Mouse (Mus musculus) C2C12 (cell line): ENCODE data around the gene Pxmp4. TPM values are rescaled to one million over a fixed set of nuclear protein-coding genes. Genes with fewer than 3 reads are reported as not detected.

Experiments
- H3K27me3 ChIP-seq: one replicate; pipeline ENCODE4 v1.6.1; 2011; ENCODE audit not compliant: control insufficient read depth, insufficient read depth, insufficient read length
- H3K36me3 ChIP-seq: one replicate; pipeline ENCODE4 v1.6.1; 2011; ENCODE audit not compliant: control insufficient read depth, insufficient read depth
- H3K4me3 ChIP-seq: one replicate; pipeline ENCODE4 v1.5.1; 2011; ENCODE audit warnings: mild to moderate bottlenecking, control low read depth; ENCODE audit not compliant: poor library complexity, insufficient read depth, severe bottlenecking
- H3K79me2 ChIP-seq: one replicate; pipeline ENCODE4 v1.6.1; 2011; ENCODE audit not compliant: control insufficient read depth, insufficient read depth
- H3K79me3 ChIP-seq: one replicate; pipeline ENCODE4 v1.6.1; 2011; ENCODE audit warnings: low read depth, control low read depth
- H3ac ChIP-seq: one replicate; pipeline ENCODE3; 2011; ENCODE audit warnings: low read depth; ENCODE audit not compliant: control insufficient read depth, insufficient read length
- CEBPB ChIP-seq: IDR thresholded peaks from one replicate; pipeline ENCODE4 v1.6.1; 2011; ENCODE audit warnings: low read depth, mild to moderate bottlenecking, control low read depth, moderate library complexity
- CTCF ChIP-seq: IDR thresholded peaks from one replicate; pipeline ENCODE4 v1.5.1; 2011; ENCODE audit not compliant: control insufficient read depth, insufficient read depth, insufficient read length
- FOSL1 ChIP-seq: IDR thresholded peaks from one replicate; pipeline ENCODE4 v1.8.0; 2011; ENCODE audit warnings: mild to moderate bottlenecking, low read length; ENCODE audit not compliant: poor library complexity, insufficient read depth, severe bottlenecking
- MAX ChIP-seq: IDR thresholded peaks from one replicate; pipeline ENCODE4 v1.6.1; 2011; ENCODE audit warnings: mild to moderate bottlenecking, control low read depth
- MYOD1 ChIP-seq: IDR thresholded peaks from one replicate; pipeline ENCODE4 v1.6.1; 2011; ENCODE audit warnings: low read depth; ENCODE audit not compliant: control insufficient read depth, insufficient read length
- MYOG ChIP-seq: IDR thresholded peaks from one replicate; pipeline ENCODE4 v1.6.1; 2011; ENCODE audit not compliant: control insufficient read depth, insufficient read length; ENCODE audit errors: extremely low read depth
- USF1 ChIP-seq: IDR thresholded peaks from one replicate; pipeline ENCODE4 v1.6.1; 2011; ENCODE audit warnings: low read depth, mild to moderate bottlenecking, control low read depth, moderate library complexity
- polyA plus RNA-seq: library from polyadenylated mRNA; unstranded; fragments of >200 nt; fragmentation: generic; extraction: Trizol; gene quantifications from one replicate; pipeline ENCODE4 v1.2.1, GENCODE M21; 2012; ENCODE audit warnings: missing spikeins

Gene Pxmp4
- polyA plus RNA-seq, 1 experiment: 6.4 TPM

- H3K4me3 ChIP-seq: no peak overlapping the region
- no peaks in the 10 kb centered on the region for H3K79me2 ChIP-seq
- no peak overlapping the region for H3ac ChIP-seq
- TF ChIP-seq FOSL1 (no peak), CEBPB (no peak), USF1 (no peak), MYOG (no peak), MAX (no peak), CTCF (no peak)
- H3K79me3 ChIP-seq: no peaks in the 10 kb centered on the region
- H3K36me3 ChIP-seq: peaks cover 6% of the 10 kb centered on the region
- H3K27me3 ChIP-seq: no peaks in the 10 kb centered on the region
Measured at GRCm38 (mm10) chr2:154642005-154642459, 38.5 kb upstream of the Pxmp4 start.

- peaks cover 6% of the 10 kb centered on the region for H3K36me3 ChIP-seq
- no peak overlapping the region for H3K4me3 ChIP-seq
- H3K79me2 ChIP-seq: no peaks in the 10 kb centered on the region
- no peak overlapping the region for H3ac ChIP-seq
- no peak for TF ChIP-seq CTCF
- no peak for TF ChIP-seq MYOD1
- no peak for TF ChIP-seq MYOG
- no peak for TF ChIP-seq CEBPB
- TF ChIP-seq USF1: no peak
- no peak for TF ChIP-seq FOSL1
- TF ChIP-seq MAX: no peak
- H3K27me3 ChIP-seq: no peaks in the 10 kb centered on the region
- H3K79me3 ChIP-seq: no peaks in the 10 kb centered on the region
Measured at GRCm38 (mm10) chr2:154641176-154641575, 37.7 kb upstream of the Pxmp4 start.

GRCm38 (mm10) chr2:154639115-154639514, 35.6 kb upstream of the Pxmp4 start:
- Histone ChIP-seq H3K27me3 (no peaks in the 10 kb centered on the region), H3K36me3 (peaks cover 6% of the 10 kb centered on the region), H3K4me3 (no peak overlapping the region), H3K79me2 (no peaks in the 10 kb centered on the region), H3K79me3 (no peaks in the 10 kb centered on the region), H3ac (no peak overlapping the region)
- TF ChIP-seq CEBPB (no peak), CTCF (no peak), MAX (no peak), USF1 (no peak), FOSL1 (no peak), MYOG (no peak), MYOD1 (no peak)

- Histone ChIP-seq H3K4me3 (no peak overlapping the region), H3K36me3 (peaks cover 6% of the 10 kb centered on the region), H3ac (no peak overlapping the region), H3K79me3 (no peaks in the 10 kb centered on the region), H3K27me3 (no peaks in the 10 kb centered on the region), H3K79me2 (no peaks in the 10 kb centered on the region)
- TF ChIP-seq MYOD1 (no peak), FOSL1 (no peak), CTCF (no peak), MYOG (no peak), MAX (no peak), CEBPB (no peak), USF1 (no peak)
Measured at GRCm38 (mm10) chr2:154638521-154638920, 35.0 kb upstream of the Pxmp4 start.

- no peaks in the 10 kb centered on the region for H3K79me2 ChIP-seq
- no peaks in the 10 kb centered on the region for H3K27me3 ChIP-seq
- H3ac ChIP-seq: no peak overlapping the region
- no peaks in the 10 kb centered on the region for H3K79me3 ChIP-seq
- H3K36me3 ChIP-seq: peaks cover 6% of the 10 kb centered on the region
- H3K4me3 ChIP-seq: no peak overlapping the region
- TF ChIP-seq FOSL1 (no peak), CTCF (no peak), MYOD1 (no peak)
Measured at GRCm38 (mm10) chr2:154635826-154636225, 32.3 kb upstream of the Pxmp4 start.

GRCm38 (mm10) chr2:154633876-154634644, 30.6 kb upstream of the Pxmp4 start:
- H3K27me3 ChIP-seq: no peaks in the 10 kb centered on the region
- no peaks in the 10 kb centered on the region for H3K79me2 ChIP-seq
- no peak overlapping the region for H3ac ChIP-seq
- H3K4me3 ChIP-seq: no peak overlapping the region
- TF ChIP-seq FOSL1 (no peak), CEBPB (no peak), MAX (no peak), MYOG (no peak), USF1 (no peak), CTCF (no peak), MYOD1 (no peak)
- H3K36me3 ChIP-seq: peaks cover 6% of the 10 kb centered on the region
- H3K79me3 ChIP-seq: no peaks in the 10 kb centered on the region
